Mouse (Mus musculus): ENCODE data around the gene Hk1.

- TF ChIP-seq CTCF (IDR thresholded peaks at IDR 0.05) (no peak), POLR2A (IDR thresholded peaks at IDR 0.05; ENCODE audit: insufficient read depth, low read depth, low read length) (no peak), EP300 (IDR thresholded peaks at IDR 0.05; ENCODE audit: insufficient read depth, low read depth, low read length) (no peak)
Measured at GRCm38 (mm10) chr10:62411431-62412410, 32.0 kb upstream of the Hk1 start.

All from heart, adult 2 months (tissue).